Mouse (Mus musculus) colon, adult 2 months (tissue): ENCODE data around the gene Klf6. TPM values are rescaled to one million over a fixed set of nuclear protein-coding genes. Genes with fewer than 3 reads are reported as not detected.

Experiments used
- polyA plus RNA-seq: library from polyadenylated mRNA; depleted of rRNA; stranded (reverse); fragments of >200 nt; gene quantifications from 2 replicates; pipeline ENCODE4 v1.2.3, GENCODE M21; 2012; rRNA removed

Klf6 gene
- 38.2 and 54.1 TPM in 2 replicates for polyA plus RNA-seq

GRCm38 (mm10) chr13:5861157-5862002 is at the start of gene Klf6:
Gene Klf6, plus strand, starts transcription at chr13:5861482.

